Mouse (Mus musculus): ENCODE results near the gene Apoa2. TPM values are rescaled to one million over a fixed set of nuclear protein-coding genes. Genes with fewer than 3 reads are reported as not detected.

The Apoa2 gene
- polyA plus RNA-seq, 1 experiment from 2014 or later: 2.3 TPM

DNA sequence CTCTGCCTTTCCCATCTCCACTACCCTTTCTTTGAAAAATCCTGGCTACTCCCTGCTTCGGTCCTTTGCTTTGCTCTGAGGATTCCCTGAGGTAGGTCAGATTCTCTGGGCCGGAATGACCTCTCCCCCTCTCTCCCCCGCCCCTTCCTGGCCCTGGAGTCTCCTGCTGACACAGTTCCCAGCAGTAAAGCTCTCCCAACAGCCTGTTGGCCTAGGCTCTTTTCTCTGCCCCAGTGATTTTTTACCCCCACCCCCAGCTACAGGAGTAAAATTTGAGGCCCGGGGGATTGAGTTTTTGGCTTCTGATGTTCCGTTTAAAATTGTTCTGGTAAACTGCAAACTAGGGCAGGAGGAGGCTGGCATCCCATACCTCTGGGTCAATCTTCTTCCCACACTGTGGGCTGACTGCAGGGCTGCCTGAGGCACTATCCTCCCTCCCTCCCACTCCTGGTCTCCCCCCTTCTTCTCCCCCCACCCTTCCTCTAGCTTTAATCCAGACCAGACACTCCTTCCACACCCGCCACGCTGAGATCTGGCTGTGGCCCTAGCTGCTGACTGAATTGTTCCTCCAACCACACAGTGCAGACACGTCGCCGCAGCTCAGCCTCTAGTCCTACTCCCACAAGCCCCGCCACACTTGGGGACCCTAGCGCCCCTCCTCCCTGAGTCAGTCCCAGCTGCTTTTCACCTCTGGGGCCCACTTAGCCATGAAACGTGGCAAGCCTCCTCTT, 26.9 kb downstream of the Apoa2 start:
- Histone ChIP-seq H3K27me3 (replicated peaks; ENCODE audit: control insufficient read depth, insufficient read depth, low read length) (no peaks in the 10 kb centered on the region), H3K4me1 (replicated peaks; ENCODE audit: control insufficient read depth, insufficient read depth, low read length) (peaks cover 41% of the 10 kb centered on the region), H3K4me2 (ENCODE audit: low read length) (peak overlapping the region; percentile 60), H3K9me3 (ENCODE audit: control insufficient read depth, low read length) (no peaks in the 10 kb centered on the region), H3K9ac (replicated peaks; ENCODE audit: low read depth, low read length) (peak overlapping the region; percentile 41; the same call in 1 of the 2 replicates), H3K27ac (ENCODE audit: low read length) (peak overlapping the region; percentile 33; the same call in 1 of the 2 replicates), H3K4me3 (replicated peaks; ENCODE audit: low read length) (peak overlapping the region; percentile 35), H3K36me3 (ENCODE audit: control insufficient read depth, insufficient read depth) (no peaks in the 10 kb centered on the region)
- WGBS: 7% methylated on average over 13 of the region's 13 CpGs
- no peak for ATAC-seq

DNA sequence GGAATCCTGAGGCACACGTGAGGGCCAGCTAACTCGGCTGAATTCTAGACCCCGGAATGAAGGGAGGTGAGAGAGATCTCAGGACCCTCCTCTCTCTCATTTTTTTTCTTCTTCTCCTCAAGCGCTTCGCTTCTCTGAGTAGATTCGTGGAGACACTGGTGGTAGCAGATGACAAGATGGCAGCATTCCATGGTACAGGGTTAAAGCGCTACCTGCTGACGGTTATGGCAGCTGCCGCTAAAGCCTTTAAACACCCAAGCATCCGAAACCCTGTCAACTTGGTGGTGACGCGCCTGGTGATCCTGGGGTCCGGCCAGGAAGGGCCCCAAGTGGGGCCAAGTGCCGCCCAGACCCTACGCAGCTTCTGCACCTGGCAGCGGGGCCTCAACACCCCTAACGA, 27.6 kb downstream of the Apoa2 start:
- Histone ChIP-seq H3K27me3 (replicated peaks; ENCODE audit: control insufficient read depth, insufficient read depth, low read length) (no peaks in the 10 kb centered on the region), H3K27ac (ENCODE audit: low read length) (peak overlapping the region; percentile 33; the same call in 1 of the 2 replicates), H3K9ac (replicated peaks; ENCODE audit: low read depth, low read length) (0 out of 2 replicates have a peak overlapping the region, but pooled peaks have one; percentile 41), H3K4me2 (ENCODE audit: low read length) (peak overlapping the region; percentile 60), H3K4me3 (replicated peaks; ENCODE audit: low read length) (peak overlapping the region; percentile 3; the same call in 1 of the 2 replicates), H3K9me3 (ENCODE audit: control insufficient read depth, low read length) (no peaks in the 10 kb centered on the region), H3K36me3 (ENCODE audit: control insufficient read depth, insufficient read depth) (no peaks in the 10 kb centered on the region), H3K4me1 (replicated peaks; ENCODE audit: control insufficient read depth, insufficient read depth, low read length) (peaks cover 40% of the 10 kb centered on the region)
- WGBS: 44% methylated on average over 17 of the region's 17 CpGs
- no peak for ATAC-seq

- Histone ChIP-seq H3K4me2 (ENCODE audit: low read length) (no peak overlapping the region), H3K27me3 (replicated peaks; ENCODE audit: control insufficient read depth, insufficient read depth, low read length) (no peaks in the 10 kb centered on the region), H3K9me3 (ENCODE audit: control insufficient read depth, low read length) (no peaks in the 10 kb centered on the region), H3K9ac (replicated peaks; ENCODE audit: low read depth, low read length) (no peak overlapping the region), H3K4me3 (replicated peaks; ENCODE audit: low read length) (no peak overlapping the region), H3K4me1 (replicated peaks; ENCODE audit: control insufficient read depth, insufficient read depth, low read length) (peaks cover 14% of the 10 kb centered on the region), H3K27ac (ENCODE audit: low read length) (no peak overlapping the region), H3K36me3 (ENCODE audit: control insufficient read depth, insufficient read depth) (no peaks in the 10 kb centered on the region)
- 90% methylated on average over 24 of the region's 24 CpGs for WGBS
- ATAC-seq: no peak
Observed at GRCm38 (mm10) chr1:171256095-171256818, 31.4 kb downstream of the Apoa2 start.

DNA sequence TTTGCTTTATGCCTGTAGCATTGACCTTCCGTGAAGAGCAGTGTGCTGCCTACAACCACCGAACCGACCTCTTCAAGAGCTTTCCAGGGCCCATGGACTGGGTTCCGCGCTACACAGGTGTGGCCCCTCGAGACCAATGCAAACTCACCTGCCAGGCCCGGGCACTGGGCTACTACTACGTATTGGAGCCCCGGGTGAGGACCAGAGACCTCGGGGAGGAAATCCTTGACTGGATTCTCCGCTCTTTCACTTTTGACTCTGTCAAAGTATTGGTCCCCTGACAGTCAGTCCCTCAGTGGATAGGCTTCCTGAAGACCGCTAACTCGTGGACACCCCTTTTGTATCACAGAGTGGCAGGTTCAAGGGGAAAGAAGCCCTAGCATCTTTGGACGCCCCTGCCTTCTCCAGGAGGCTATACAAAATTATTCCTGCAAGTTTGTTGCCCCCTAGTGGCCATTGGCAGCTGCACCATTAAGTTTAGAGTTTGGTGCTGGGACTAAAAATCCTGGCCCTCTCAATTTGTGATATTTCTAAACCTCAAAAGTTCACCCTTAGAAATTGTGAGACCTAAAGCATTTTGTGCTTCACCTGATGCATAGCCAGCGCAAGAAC, 32.2 kb downstream of the Apoa2 start:
- H3K27me3 ChIP-seq (replicated peaks; ENCODE audit: control insufficient read depth, insufficient read depth, low read length): no peaks in the 10 kb centered on the region
- H3K27ac ChIP-seq (ENCODE audit: low read length): no peak overlapping the region
- H3K4me3 ChIP-seq (replicated peaks; ENCODE audit: low read length): no peak overlapping the region
- peaks cover 6% of the 10 kb centered on the region for H3K4me1 ChIP-seq (replicated peaks; ENCODE audit: control insufficient read depth, insufficient read depth, low read length)
- no peak overlapping the region for H3K9ac ChIP-seq (replicated peaks; ENCODE audit: low read depth, low read length)
- H3K4me2 ChIP-seq (ENCODE audit: low read length): no peak overlapping the region
- 64% methylated on average over 15 of the region's 15 CpGs for WGBS
- ATAC-seq: peak; percentile 37
- no peaks in the 10 kb centered on the region for H3K9me3 ChIP-seq (ENCODE audit: control insufficient read depth, low read length)
- no peaks in the 10 kb centered on the region for H3K36me3 ChIP-seq (ENCODE audit: control insufficient read depth, insufficient read depth)

GRCm38 (mm10) chr1:171257781-171258180, 32.9 kb downstream of the Apoa2 start:
- no peak overlapping the region for H3K4me3 ChIP-seq (replicated peaks; ENCODE audit: low read length)
- H3K27me3 ChIP-seq (replicated peaks; ENCODE audit: control insufficient read depth, insufficient read depth, low read length): no peaks in the 10 kb centered on the region
- no peaks in the 10 kb centered on the region for H3K9me3 ChIP-seq (ENCODE audit: control insufficient read depth, low read length)
- no peak overlapping the region for H3K4me2 ChIP-seq (ENCODE audit: low read length)
- H3K27ac ChIP-seq (ENCODE audit: low read length): no peak overlapping the region
- H3K9ac ChIP-seq (replicated peaks; ENCODE audit: low read depth, low read length): no peak overlapping the region
- peaks cover 7% of the 10 kb centered on the region for H3K4me1 ChIP-seq (replicated peaks; ENCODE audit: control insufficient read depth, insufficient read depth, low read length)
- WGBS: 83% methylated on average over 9 of the region's 9 CpGs
- ATAC-seq: no peak
- no peaks in the 10 kb centered on the region for H3K36me3 ChIP-seq (ENCODE audit: control insufficient read depth, insufficient read depth)

GRCm38 (mm10) chr1:171258921-171259320, 34.1 kb downstream of the Apoa2 start:
- 87% methylated on average over 17 of the region's 17 CpGs for WGBS
- H3K9ac ChIP-seq (replicated peaks; ENCODE audit: low read depth, low read length): no peak overlapping the region
- H3K27me3 ChIP-seq (replicated peaks; ENCODE audit: control insufficient read depth, insufficient read depth, low read length): no peaks in the 10 kb centered on the region
- H3K9me3 ChIP-seq (ENCODE audit: control insufficient read depth, low read length): no peaks in the 10 kb centered on the region
- H3K36me3 ChIP-seq (ENCODE audit: control insufficient read depth, insufficient read depth): no peaks in the 10 kb centered on the region
- no peak for ATAC-seq
- H3K27ac ChIP-seq (ENCODE audit: low read length): no peak overlapping the region
- peaks cover 14% of the 10 kb centered on the region for H3K4me1 ChIP-seq (replicated peaks; ENCODE audit: control insufficient read depth, insufficient read depth, low read length)
- H3K4me2 ChIP-seq (ENCODE audit: low read length): no peak overlapping the region
- no peak overlapping the region for H3K4me3 ChIP-seq (replicated peaks; ENCODE audit: low read length)

- no peaks in the 10 kb centered on the region for H3K36me3 ChIP-seq (ENCODE audit: control insufficient read depth, insufficient read depth)
Observed at GRCm38 (mm10) chr1:171260316-171260715, 35.5 kb downstream of the Apoa2 start.

DNA sequence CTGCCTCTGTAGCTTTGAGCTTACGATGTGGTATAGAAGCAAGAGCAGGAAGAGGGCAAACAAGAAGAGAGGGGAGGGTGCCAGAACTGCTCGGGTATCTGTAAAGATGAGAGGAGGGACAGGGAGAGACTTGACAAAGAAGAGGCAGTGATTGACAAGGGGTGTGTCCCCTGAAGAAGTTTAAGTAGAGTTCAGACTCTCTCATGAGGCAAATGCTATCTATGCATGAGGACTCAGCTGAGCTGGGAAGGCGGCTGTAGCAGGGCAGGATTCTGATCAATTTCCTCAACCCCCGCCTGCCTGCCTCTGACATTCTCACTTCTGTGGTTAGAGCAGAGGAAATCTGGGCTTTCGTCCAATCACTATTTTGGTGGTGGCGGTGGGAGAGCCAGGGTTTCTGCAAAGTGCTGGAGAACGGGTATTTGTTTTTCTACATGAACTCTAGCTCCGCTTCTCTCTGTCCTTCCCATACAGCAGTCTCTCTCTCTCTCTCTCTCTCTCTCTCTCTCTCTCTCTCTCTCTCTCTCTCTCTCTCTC, 37.8 kb downstream of the Apoa2 start:
- Histone ChIP-seq H3K9ac (replicated peaks; ENCODE audit: low read depth, low read length) (peak overlapping the region; percentile 48), H3K4me3 (replicated peaks; ENCODE audit: low read length) (peak overlapping the region; percentile 34), H3K4me2 (ENCODE audit: low read length) (peak overlapping the region; percentile 54), H3K36me3 (ENCODE audit: control insufficient read depth, insufficient read depth) (no peaks in the 10 kb centered on the region), H3K4me1 (replicated peaks; ENCODE audit: control insufficient read depth, insufficient read depth, low read length) (peaks cover 14% of the 10 kb centered on the region), H3K27ac (ENCODE audit: low read length) (peak overlapping the region; percentile 94), H3K9me3 (ENCODE audit: control insufficient read depth, low read length) (no peaks in the 10 kb centered on the region), H3K27me3 (replicated peaks; ENCODE audit: control insufficient read depth, insufficient read depth, low read length) (no peaks in the 10 kb centered on the region)
- 2% methylated on average over 8 of the region's 8 CpGs for WGBS
- ATAC-seq: peak; percentile 81

More at GRCm38 (mm10) chr1:171260316-171260715, 35.5 kb downstream of the Apoa2 start:
- Histone ChIP-seq H3K9me3 (ENCODE audit: control insufficient read depth, low read length) (no peaks in the 10 kb centered on the region), H3K9ac (replicated peaks; ENCODE audit: low read depth, low read length) (no peak overlapping the region), H3K4me2 (ENCODE audit: low read length) (no peak overlapping the region), H3K27me3 (replicated peaks; ENCODE audit: control insufficient read depth, insufficient read depth, low read length) (no peaks in the 10 kb centered on the region), H3K4me3 (replicated peaks; ENCODE audit: low read length) (no peak overlapping the region), H3K4me1 (replicated peaks; ENCODE audit: control insufficient read depth, insufficient read depth, low read length) (peaks cover 14% of the 10 kb centered on the region), H3K27ac (ENCODE audit: low read length) (no peak overlapping the region)
- 85% methylated on average over 3 of the region's 3 CpGs for WGBS
- no peak for ATAC-seq

GRCm38 (mm10) chr1:171263185-171263611, 38.3 kb downstream of the Apoa2 start:
- WGBS: 0% methylated on average over 1 of the region's 2 CpGs
- Histone ChIP-seq H3K36me3 (ENCODE audit: control insufficient read depth, insufficient read depth) (no peaks in the 10 kb centered on the region), H3K27me3 (replicated peaks; ENCODE audit: control insufficient read depth, insufficient read depth, low read length) (no peaks in the 10 kb centered on the region), H3K27ac (ENCODE audit: low read length) (peak overlapping the region; percentile 94), H3K4me3 (replicated peaks; ENCODE audit: low read length) (peak overlapping the region; percentile 34; the same call in 1 of the 2 replicates), H3K9me3 (ENCODE audit: control insufficient read depth, low read length) (no peaks in the 10 kb centered on the region), H3K4me1 (replicated peaks; ENCODE audit: control insufficient read depth, insufficient read depth, low read length) (peaks cover 14% of the 10 kb centered on the region), H3K4me2 (ENCODE audit: low read length) (peak overlapping the region; percentile 54), H3K9ac (replicated peaks; ENCODE audit: low read depth, low read length) (no peak overlapping the region; the same call in 1 of the 2 replicates)
- peak; percentile 91 for ATAC-seq

Measured in forebrain, embryonic 16.5 days (tissue).